Mouse (Mus musculus) CH12.LX (cell line): Measurements from ENCODE around the gene Opcml. TPM values are rescaled to one million over a fixed set of nuclear protein-coding genes. Genes with fewer than 3 reads are reported as not detected.

Experiments used
- DNase-seq: peaks from one replicate; pipeline ENCODE4 v3.0.0-alpha.2; 2013; ENCODE audit errors: extremely low read depth
- H3K27ac ChIP-seq: 2 replicates; pipeline ENCODE4 v1.5.1; 2012; ENCODE audit warnings: low read depth, mild to moderate bottlenecking, control low read depth, moderate library complexity; ENCODE audit not compliant: insufficient read depth
- H3K27me3 ChIP-seq: replicated peaks from 2 replicates; pipeline ENCODE3; 2012; ENCODE audit warnings: inconsistent platforms
- H3K36me3 ChIP-seq, 2 experiments: replicated peaks in 1 of 2; 2 replicates each; pipeline versions ENCODE3 to v1.6.1; 2012; ENCODE audit warnings: inconsistent platforms in 1 of 2, low read length in 1 of 2, mild to moderate bottlenecking in 1 of 2, mixed read lengths in 1 of 2, moderate library complexity in 1 of 2; ENCODE audit not compliant: control insufficient read depth in 1 of 2, insufficient read depth in 1 of 2
- H3K4me1 ChIP-seq, 2 experiments: 2 replicates each; pipeline ENCODE4 v1.6.1; 2012; ENCODE audit warnings: inconsistent platforms in 1 of 2, moderate library complexity in 1 of 2; ENCODE audit not compliant: insufficient read depth in 2 of 2, control insufficient read depth in 1 of 2
- H3K4me2 ChIP-seq: 2 replicates; pipeline ENCODE4 v1.6.1; 2012; ENCODE audit warnings: low read depth, mild to moderate bottlenecking, control low read depth; ENCODE audit not compliant: poor library complexity, insufficient read depth, severe bottlenecking
- H3K4me3 ChIP-seq, 3 experiments: fragments of 150-350 bp in 1 of 3; sonication (generic) in 1 of 3; replicated peaks in 1 of 3; 2 replicates each; pipeline versions ENCODE3 to v1.5.1; 2011 to 2012; ENCODE audit warnings: low read depth in 2 of 3, low read length in 2 of 3, mild to moderate bottlenecking in 2 of 3, moderate library complexity in 2 of 3, control low read depth in 1 of 3, improper control_type of control experiment in 1 of 3, inconsistent platforms in 1 of 3, mixed read lengths in 1 of 3; ENCODE audit not compliant: poor library complexity in 1 of 3
- H3K79me2 ChIP-seq: replicated peaks from 2 replicates; pipeline ENCODE4 v1.6.1; 2012; ENCODE audit warnings: mild to moderate bottlenecking, moderate library complexity; ENCODE audit not compliant: control insufficient read depth, poor library complexity, insufficient read depth, severe bottlenecking; ENCODE audit errors: extremely low read depth
- H3K9ac ChIP-seq: 2 replicates; pipeline ENCODE4 v1.6.1; 2012; ENCODE audit warnings: low read depth, mild to moderate bottlenecking, control low read depth, moderate library complexity; ENCODE audit not compliant: insufficient read depth
- H3K9me3 ChIP-seq: replicated peaks from 2 replicates; pipeline ENCODE3; 2012; ENCODE audit warnings: low read length, inconsistent platforms, mixed read lengths
- BHLHE40 ChIP-seq: IDR thresholded peaks from 2 replicates; pipeline ENCODE4 v1.6.1; 2011; ENCODE audit warnings: mild to moderate bottlenecking, low read depth, low read length, improper control_type of control experiment
- CHD2 ChIP-seq: IDR thresholded peaks from 2 replicates; pipeline ENCODE4 v1.6.1; 2011; ENCODE audit warnings: low read length, improper control_type of control experiment
- CTCF ChIP-seq, 2 experiments: IDR thresholded peaks in 1 of 2; conservative IDR thresholded peaks in 1 of 2; 2 replicates each; pipeline ENCODE4 v1.5.1; 2011 to 2012; ENCODE audit warnings: low read depth in 2 of 2, low read length in 2 of 2, improper control_type of control experiment in 1 of 2, inconsistent platforms in 1 of 2, mild to moderate bottlenecking in 1 of 2, moderate library complexity in 1 of 2
- E2F4 ChIP-seq: IDR thresholded peaks from 2 replicates; pipeline ENCODE4 v1.6.1; 2011; ENCODE audit warnings: low read depth, low read length, improper control_type of control experiment; ENCODE audit not compliant: insufficient replicate concordance
- ETS1 ChIP-seq: conservative IDR thresholded peaks from 2 replicates; pipeline ENCODE4 v1.6.1; 2012; ENCODE audit warnings: low read depth, mild to moderate bottlenecking, inconsistent platforms, low read length, improper control_type of control experiment, moderate library complexity
- GABPA ChIP-seq: IDR thresholded peaks from 2 replicates; pipeline ENCODE4 v1.6.1; 2012; ENCODE audit warnings: low read depth, low read length, improper control_type of control experiment, inconsistent platforms; ENCODE audit not compliant: insufficient replicate concordance
- JUN ChIP-seq: IDR thresholded peaks from 2 replicates; pipeline ENCODE4 v1.6.1; 2011; ENCODE audit warnings: low read depth, mild to moderate bottlenecking, low read length, improper control_type of control experiment, moderate library complexity; ENCODE audit not compliant: insufficient read depth
- JUND ChIP-seq: conservative IDR thresholded peaks from 2 replicates; pipeline ENCODE4 v1.6.1; 2011; ENCODE audit warnings: low read depth, low read length, improper control_type of control experiment
- KAT2A ChIP-seq: IDR thresholded peaks from 2 replicates; pipeline ENCODE4 v1.6.1; 2012; ENCODE audit warnings: low read length, improper control_type of control experiment, inconsistent platforms; ENCODE audit not compliant: insufficient replicate concordance
- MAFK ChIP-seq: IDR thresholded peaks from 2 replicates; pipeline ENCODE4 v1.6.1; 2011; ENCODE audit warnings: low read length, improper control_type of control experiment; ENCODE audit not compliant: insufficient replicate concordance
- MAX ChIP-seq: IDR thresholded peaks from 2 replicates; pipeline ENCODE4 v1.6.1; 2011; ENCODE audit warnings: low read length, improper control_type of control experiment
- MXI1 ChIP-seq: IDR thresholded peaks from 2 replicates; pipeline ENCODE4 v1.6.1; 2011; ENCODE audit warnings: mild to moderate bottlenecking, low read depth, low read length, improper control_type of control experiment
- MYC ChIP-seq: IDR thresholded peaks from 2 replicates; pipeline ENCODE4 v1.6.1; 2011; ENCODE audit warnings: low read depth, mild to moderate bottlenecking, improper control_type of control experiment, low read length
- NRF1 ChIP-seq: IDR thresholded peaks from 2 replicates; pipeline ENCODE4 v1.6.1; 2014; ENCODE audit warnings: low read depth, mild to moderate bottlenecking, inconsistent platforms, low read length, improper control_type of control experiment, moderate library complexity
- POLR2A ChIP-seq: IDR thresholded peaks from 2 replicates; pipeline ENCODE4 v1.6.1; 2011; ENCODE audit warnings: low read depth, mild to moderate bottlenecking, improper control_type of control experiment, low read length
- RAD21 ChIP-seq: IDR thresholded peaks from 2 replicates; pipeline ENCODE4 v1.6.1; 2011; ENCODE audit warnings: low read depth, mild to moderate bottlenecking, low read length, improper control_type of control experiment, moderate library complexity
- RCOR1 ChIP-seq: conservative IDR thresholded peaks from 2 replicates; pipeline ENCODE4 v1.6.1; 2012; ENCODE audit warnings: low read depth, mild to moderate bottlenecking, inconsistent platforms, low read length, improper control_type of control experiment
- SIN3A ChIP-seq: IDR thresholded peaks from 2 replicates; pipeline ENCODE4 v1.6.1; 2012; ENCODE audit warnings: low read length, improper control_type of control experiment, inconsistent platforms
- SMC3 ChIP-seq: IDR thresholded peaks from 2 replicates; pipeline ENCODE4 v1.6.1; 2011; ENCODE audit warnings: low read depth, low read length, improper control_type of control experiment
- TBP ChIP-seq: conservative IDR thresholded peaks from 2 replicates; pipeline ENCODE4 v1.6.1; 2011; ENCODE audit warnings: low read depth, low read length, improper control_type of control experiment
- USF1 ChIP-seq: IDR thresholded peaks from 2 replicates; pipeline ENCODE4 v1.6.1; 2014; ENCODE audit warnings: low read depth, mild to moderate bottlenecking, inconsistent platforms, low read length, improper control_type of control experiment
- USF2 ChIP-seq: conservative IDR thresholded peaks from 2 replicates; pipeline ENCODE4 v1.6.1; 2011; ENCODE audit warnings: low read depth, low read length, improper control_type of control experiment
- ZC3H11A ChIP-seq: IDR thresholded peaks from 2 replicates; pipeline ENCODE4 v1.6.1; 2012; ENCODE audit warnings: low read depth, mild to moderate bottlenecking, inconsistent platforms, low read length, improper control_type of control experiment
- dilution Hi-C: fragments of 300-500 bp; cut with MboI; formaldehyde crosslinking; loops from 2 replicates; pipeline ENCODE4 v1.14.3; 2020; ENCODE audit warnings: low sequenced_read_pairs; ENCODE audit not compliant: extremely low pct_unique_long_range_greater_than_20kb, extremely low pct_ligation_motif_present
- in situ Hi-C: fragments of 300-500 bp; cut with MboI; formaldehyde crosslinking; loops from 3 replicates; pipeline ENCODE4 v1.14.3; 2019; ENCODE audit warnings: low sequenced_read_pairs, low pct_ligation_motif_present, low pct_unique_long_range_greater_than_20kb, mixed read lengths
- polyA plus RNA-seq: library from polyadenylated mRNA; unstranded; fragments of >175 nt; gene quantifications from 2 replicates; pipeline ENCODE4 v1.2.1, GENCODE M21; 2012; ENCODE audit warnings: low read depth; ENCODE audit not compliant: insufficient read length
- total RNA-seq, 2 experiments: library from RNA; depleted of rRNA; stranded (reverse); fragments of 300-350 nt in 1 of 2; fragments of >200 nt in 1 of 2; gene quantifications; 2 replicates each; pipeline ENCODE4 v1.2.3; 2012 to 2014

The Opcml gene
- total and polyA plus RNA-seq, 3 experiments, result 0.34 to 0.60 TPM; not detected in 1

GRCm38 (mm10) chr9:28405816-28406215, 615.2 kb downstream of the Opcml start:
- peaks cover 23% of the 10 kb centered on the region for H3K9me3 ChIP-seq
- dilution Hi-C loops, result no loop called here
- DNase-seq, result peak; percentile 12

GRCm38 (mm10) chr9:28420808-28421207, 630.2 kb downstream of the Opcml start:
- in situ Hi-C loops, result no loop called here
- no peaks in the 10 kb centered on the region for H3K79me2 ChIP-seq
- H3K4me3 ChIP-seq, result no peak overlapping the region
- no peaks in the 10 kb centered on the region for H3K9me3 ChIP-seq
- dilution Hi-C loops, result no loop called here
- no peak overlapping the region for H3K27ac ChIP-seq
- H3K4me2 ChIP-seq, result no peak overlapping the region
- H3K9ac ChIP-seq, result no peak overlapping the region
- H3K27me3 ChIP-seq, result no peaks in the 10 kb centered on the region
- no peaks in the 10 kb centered on the region for H3K4me1 ChIP-seq
- no peak for DNase-seq
- H3K36me3 ChIP-seq, result no peaks in the 10 kb centered on the region
- TF ChIP-seq ETS1, result no peak

More at GRCm38 (mm10) chr9:28405816-28406215, 615.2 kb downstream of the Opcml start:
- Histone ChIP-seq H3K4me3 (no peak overlapping the region), H3K4me1 (no peaks in the 10 kb centered on the region), H3K4me2 (no peak overlapping the region), H3K79me2 (no peaks in the 10 kb centered on the region), H3K27me3 (no peaks in the 10 kb centered on the region), H3K36me3 (no peaks in the 10 kb centered on the region), H3K27ac (no peak overlapping the region), H3K9ac (no peak overlapping the region)
- TF ChIP-seq CTCF (conservative IDR thresholded peaks at IDR 0.05 in 1 of 2, IDR thresholded peaks at IDR 0.05 in 1 of 2; ENCODE audit: low read depth in 2 of 2, low read length in 2 of 2) (peak; percentile 35 to 40; a peak in 2 of 4 replicates), MXI1 (no peak), MAFK (no peak), SMC3 (peak; percentile 29; the same call in 1 of the 2 replicates), RAD21 (peak; percentile 16), RCOR1 (no peak), MYC (no peak)
- in situ Hi-C loops, result no loop called here

- Histone ChIP-seq H3K36me3 (no peaks in the 10 kb centered on the region), H3K27me3 (no peaks in the 10 kb centered on the region), H3K4me1 (no peaks in the 10 kb centered on the region), H3K4me3 (no peak overlapping the region), H3K79me2 (no peaks in the 10 kb centered on the region), H3K27ac (no peak overlapping the region), H3K4me2 (no peak overlapping the region), H3K9ac (no peak overlapping the region), H3K9me3 (peaks cover 15% of the 10 kb centered on the region)
- in situ Hi-C loops (no loop called here), dilution Hi-C loops (no loop called here)
- TF ChIP-seq POLR2A (no peak), USF1 (no peak), BHLHE40 (no peak), TBP (no peak), ZC3H11A (no peak), CHD2 (no peak), RCOR1 (no peak), MAX (no peak), MXI1 (no peak), NRF1 (no peak), MAFK (no peak), SIN3A (no peak), JUND (no peak), USF2 (no peak), E2F4 (no peak), KAT2A (no peak), GABPA (no peak), JUN (no peak), MYC (no peak)
- DNase-seq, result no peak
Observed at GRCm38 (mm10) chr9:28423407-28423806, 632.8 kb downstream of the Opcml start.
